ENCODE assay signal across 13 mouse cellular contexts in genomic region chr10:8087106-8087505, GRCm38 (mm10).
A peak's percentile ranks its signal among the peaks of the same experiment; 100 is the strongest.
DNase-seq lines count a peak whose midpoint lies in the region; ATAC-seq lines count a peak whose summit lies in the region.
"Had no signal": no experiment of that assay in that cellular context is flagged by ENCODE, and none has a peak within 500 bp of the region (broad histone marks: within the 10 kb centered on the region; RNA-seq: fewer than 3 reads in every experiment).

No protein-coding gene starts in this region.

- H3K36me3 ChIP-seq in stomach, embryonic 15.5 days, result no peaks in the 10 kb centered on the region
- H3K36me3 ChIP-seq: embryonic facial prominence, embryonic 13.5 days; hindbrain, embryonic 13.5 days; neural tube, embryonic 13.5 days had no signal

- peak; percentile 63; the same call in 1 of the 2 replicates for ATAC-seq in stomach, embryonic 15.5 days (ENCODE audit: insufficient read depth, low FRiP score, low read depth)
- ATAC-seq: Patski had no signal

- H3K9me3 ChIP-seq in stomach, embryonic 15.5 days, result no peaks in the 10 kb centered on the region
- H3K9me3 ChIP-seq: embryonic facial prominence, embryonic 13.5 days; hindbrain, embryonic 13.5 days; megakaryocyte, embryonic 14.5 days; neural tube, embryonic 13.5 days had no signal

- WGBS in stomach, embryonic 15.5 days, result 45% methylated on average over 2 of the region's 2 CpGs

- no peaks in the 10 kb centered on the region for H3K4me1 ChIP-seq in stomach, embryonic 15.5 days

- H3K27me3 ChIP-seq in stomach, embryonic 15.5 days (replicated peaks), result no peaks in the 10 kb centered on the region
- H3K27me3 ChIP-seq: embryonic facial prominence, embryonic 13.5 days; hindbrain, embryonic 13.5 days; megakaryocyte, embryonic 14.5 days; neural tube, embryonic 13.5 days; Patski had no signal

- DNase-seq in adrenal gland, postnatal 14 days, result peak; percentile 47
- no peak for DNase-seq in adrenal gland, adult 8-10 months
- peak; percentile 6 to 18 for DNase-seq in lung, adult 18-20 months
- DNase-seq in lung, postnatal 36 days, result no peak
- DNase-seq in liver, result peak; percentile 22
- DNase-seq in layer of hippocampus, adult 9-11 months, result no peak
- no peak for DNase-seq in cerebellum, adult 18-20 months

- no peak overlapping the region for H3K9ac ChIP-seq in stomach, embryonic 15.5 days
- H3K9ac ChIP-seq: embryonic facial prominence, embryonic 13.5 days; hindbrain, embryonic 13.5 days; neural tube, embryonic 13.5 days had no signal

- H3K4me2 ChIP-seq in stomach, embryonic 15.5 days, result peak overlapping the region; percentile 20; the same call in 1 of the 2 replicates
- H3K4me2 ChIP-seq: embryonic facial prominence, embryonic 13.5 days; hindbrain, embryonic 13.5 days; neural tube, embryonic 13.5 days had no signal

- H3K4me3 ChIP-seq in stomach, embryonic 15.5 days (replicated peaks), result no peak overlapping the region
- H3K4me3 ChIP-seq: embryonic facial prominence, embryonic 13.5 days; hindbrain, embryonic 13.5 days; megakaryocyte, embryonic 14.5 days; neural tube, embryonic 13.5 days had no signal

- H3K27ac ChIP-seq in stomach, embryonic 15.5 days, result no peak overlapping the region
- H3K27ac ChIP-seq: embryonic facial prominence, embryonic 13.5 days; hindbrain, embryonic 13.5 days; neural tube, embryonic 13.5 days had no signal

Comparison
In these comparisons a context has a peak if more than half of its experiments do, and no peak if none do; other contexts are left out.
1. DNase-seq: peak in adrenal gland, postnatal 14 days (single experiment), lung, adult 18-20 months (2 of 2) and liver (single experiment); none in adrenal gland, adult 8-10 months (single experiment), lung, postnatal 36 days (single experiment), layer of hippocampus, adult 9-11 months (single experiment) and cerebellum, adult 18-20 months (0 of 2).